Mouse (Mus musculus) limb, embryonic 11.5 days (tissue): ENCODE measurements around the gene Samd14. TPM values are rescaled to one million over a fixed set of nuclear protein-coding genes. Genes with fewer than 3 reads are reported as not detected.
A peak's percentile ranks its signal among the peaks of the same experiment; 100 is the strongest.

Experiments
- ATAC-seq: fragments of 200-750 bp; cut with Nextera tagmentation; 2 replicates; pipeline ENCODE4 v1.8.0; 2017; ENCODE audit warnings: low read depth; ENCODE audit not compliant: insufficient number of reproducible peaks, low FRiP score, low TSS enrichment
- DNase-seq: peaks from one replicate; pipeline ENCODE4 v3.0.0-alpha.2; 2015; ENCODE audit warnings: low spot score
- H3K27ac ChIP-seq: fragments of 300-500 bp; sonication (generic); replicated peaks from 2 replicates; pipeline ENCODE4 v1.5.1; 2014; ENCODE audit warnings: low read depth, mild to moderate bottlenecking, low read length
- H3K27me3 ChIP-seq: fragments of 300-500 bp; sonication (generic); 2 replicates; pipeline ENCODE4 v1.6.1; 2014; ENCODE audit warnings: mild to moderate bottlenecking, low read length, mixed read lengths; ENCODE audit not compliant: control insufficient read depth, insufficient read depth
- H3K36me3 ChIP-seq: fragments of 300-500 bp; sonication (generic); 2 replicates; pipeline ENCODE4 v1.6.1; 2014; ENCODE audit warnings: mild to moderate bottlenecking, low read length, moderate library complexity, mixed read lengths; ENCODE audit not compliant: control insufficient read depth, insufficient read depth
- H3K4me1 ChIP-seq: fragments of 300-500 bp; sonication (generic); 2 replicates; pipeline ENCODE4 v1.6.1; 2014; ENCODE audit warnings: low read length, mixed read lengths; ENCODE audit not compliant: control insufficient read depth, insufficient read depth
- H3K4me2 ChIP-seq: fragments of 300-500 bp; sonication (generic); 2 replicates; pipeline ENCODE4 v1.6.1; 2014; ENCODE audit warnings: low read depth, mild to moderate bottlenecking, moderate library complexity; ENCODE audit not compliant: severe bottlenecking
- H3K4me3 ChIP-seq: fragments of 300-500 bp; sonication (generic); 2 replicates; pipeline ENCODE4 v1.5.1; 2014; ENCODE audit warnings: low read depth, low read length
- H3K9ac ChIP-seq: fragments of 300-500 bp; sonication (generic); 2 replicates; pipeline ENCODE4 v1.6.1; 2014; ENCODE audit warnings: mild to moderate bottlenecking, low read length
- H3K9me3 ChIP-seq: fragments of 300-500 bp; sonication (generic); 2 replicates; pipeline ENCODE4 v1.6.1; 2016; ENCODE audit warnings: low read length; ENCODE audit not compliant: control insufficient read depth
- WGBS: fragments of 180-500 bp; shearing (Covaris S2); extraction: QIAGEN DNeasy Blood & Tissue Kit; methylation state at CpG from one replicate; pipeline ENCODE4 v1.1.7; 2014; 5-methylcytosine and 5-hydroxymethylcytosine counted together
- polyA plus RNA-seq: library from polyadenylated mRNA; unstranded; fragments of >200 nt; fragmentation: Nextera tagmentation; extraction: Ambion mirVana; gene quantifications from 2 replicates; pipeline ENCODE4 v1.2.1, GENCODE M21; 2014

The Samd14 gene
- polyA plus RNA-seq, 1 experiment from 2014 or later: 35.6 TPM

DNA sequence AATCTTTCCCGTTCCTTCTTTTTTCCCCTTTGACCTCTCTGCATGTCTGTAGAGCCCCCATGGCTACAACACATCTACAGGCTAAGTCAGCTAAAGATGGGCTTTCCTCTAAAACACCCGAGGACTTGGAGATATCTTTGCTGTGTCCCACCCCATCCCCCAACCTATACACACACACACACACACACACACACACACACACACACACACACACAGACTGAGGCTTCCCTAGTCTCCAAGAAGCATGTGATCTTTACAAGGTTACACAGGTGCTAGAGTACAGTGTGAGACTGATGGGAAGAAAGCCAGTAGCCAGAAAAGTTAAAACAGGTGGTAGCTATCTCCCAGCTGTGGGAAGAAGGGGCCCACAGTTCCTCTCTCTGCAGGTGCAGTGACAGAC lies 23.2 kb upstream of the Samd14 start:
- Histone ChIP-seq H3K4me1 (peaks cover 20% of the 10 kb centered on the region), H3K9me3 (no peaks in the 10 kb centered on the region), H3K4me2 (no peak overlapping the region), H3K4me3 (no peak overlapping the region), H3K36me3 (no peaks in the 10 kb centered on the region), H3K9ac (no peak overlapping the region), H3K27me3 (no peaks in the 10 kb centered on the region), H3K27ac (no peak overlapping the region)
- WGBS: 77% methylated on average over 2 of the region's 2 CpGs
- ATAC-seq (no peak), DNase-seq (no peak)

DNA sequence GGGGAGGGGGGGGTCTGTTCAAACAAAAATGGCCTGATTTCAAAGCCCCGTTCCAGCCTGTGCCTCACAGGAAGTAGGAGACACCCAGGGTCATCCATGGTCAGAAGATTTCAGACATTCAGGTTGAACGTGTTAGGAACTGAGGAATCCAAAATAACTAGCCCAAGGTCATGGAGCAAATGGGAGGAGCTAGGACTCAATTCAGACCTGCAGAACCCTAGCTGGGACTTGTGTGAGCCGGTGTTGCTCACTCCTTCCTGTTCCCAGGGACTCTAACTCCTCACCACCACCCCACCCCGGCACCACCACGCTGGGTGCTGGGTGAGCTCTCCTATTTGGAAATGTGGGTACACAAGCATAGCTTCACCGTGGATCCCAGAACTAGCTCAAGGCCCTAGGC lies 22.3 kb upstream of the Samd14 start:
- ATAC-seq (no peak), DNase-seq (no peak)
- no peaks in the 10 kb centered on the region for H3K36me3 ChIP-seq
- H3K9me3 ChIP-seq: no peaks in the 10 kb centered on the region
- 63% methylated on average over 6 of the region's 6 CpGs for WGBS
- no peak overlapping the region for H3K4me3 ChIP-seq
- no peak overlapping the region for H3K27ac ChIP-seq
- H3K4me2 ChIP-seq: no peak overlapping the region
- peaks cover 22% of the 10 kb centered on the region for H3K4me1 ChIP-seq
- H3K9ac ChIP-seq: no peak overlapping the region
- H3K27me3 ChIP-seq: no peaks in the 10 kb centered on the region

DNA sequence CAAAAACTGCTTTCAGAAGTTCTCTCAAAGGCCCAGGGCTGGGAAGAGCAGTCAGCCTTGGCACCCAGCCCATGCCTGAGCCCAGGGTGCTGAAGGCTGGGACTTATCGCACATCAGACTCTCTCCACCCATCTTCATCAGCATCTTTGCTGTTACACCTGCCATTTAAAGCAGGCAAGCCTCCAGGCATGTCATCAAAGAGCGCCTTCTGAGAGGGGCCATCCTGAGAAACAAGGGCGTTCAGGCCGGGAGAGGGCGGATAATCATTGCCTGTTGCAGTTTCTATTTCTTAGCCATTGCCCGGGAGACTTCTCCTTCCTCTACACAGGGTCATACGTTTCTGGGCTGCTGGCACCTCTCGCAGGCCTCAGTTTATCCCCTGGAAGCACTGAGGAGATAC lies 21.8 kb upstream of the Samd14 start:
- Histone ChIP-seq H3K27me3 (no peaks in the 10 kb centered on the region), H3K4me3 (no peak overlapping the region), H3K4me1 (peaks cover 27% of the 10 kb centered on the region), H3K27ac (no peak overlapping the region), H3K9me3 (no peaks in the 10 kb centered on the region), H3K4me2 (no peak overlapping the region), H3K36me3 (no peaks in the 10 kb centered on the region), H3K9ac (no peak overlapping the region)
- DNase-seq (no peak), ATAC-seq (no peak)
- WGBS: 71% methylated on average over 8 of the region's 8 CpGs

DNA sequence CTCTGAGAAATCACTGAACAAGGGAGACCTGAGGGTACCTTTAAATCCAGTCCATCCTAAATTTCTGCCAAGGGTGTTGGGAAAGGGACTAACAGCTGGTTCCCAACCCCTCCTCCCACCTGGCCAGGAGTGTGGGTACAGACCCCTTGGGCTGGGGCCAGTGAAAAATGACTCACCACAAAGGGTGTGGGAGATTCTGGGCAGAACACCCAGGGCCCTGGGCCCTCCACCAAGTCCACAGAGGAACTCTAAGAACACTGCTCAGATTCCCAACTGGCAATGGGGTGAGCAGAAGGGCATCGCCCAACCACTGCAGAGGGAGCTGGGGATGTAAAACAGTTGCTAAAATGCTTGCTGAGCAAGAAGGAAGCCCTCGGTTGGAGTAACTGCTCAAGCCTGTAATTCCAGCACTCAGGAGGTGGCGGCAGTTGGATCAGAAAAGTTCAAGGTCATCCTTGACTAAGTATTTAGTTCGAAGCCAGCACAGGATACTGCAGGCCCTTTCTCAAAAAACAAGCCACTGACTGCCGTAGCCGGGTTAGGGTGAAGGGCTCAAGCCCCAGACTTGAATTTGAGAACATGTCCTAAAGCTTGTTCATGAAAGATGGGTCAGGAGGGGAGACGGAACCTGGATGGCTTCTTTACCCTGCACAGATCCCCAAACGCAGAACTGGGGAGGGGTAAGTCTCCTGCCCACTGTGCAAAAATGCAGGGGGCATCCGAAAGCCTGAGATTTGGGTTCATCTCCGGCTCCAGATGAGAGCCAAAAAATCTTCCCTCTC lies 20.7 kb upstream of the Samd14 start:
- Histone ChIP-seq H3K4me3 (peak overlapping the region; percentile 42), H3K9me3 (no peaks in the 10 kb centered on the region), H3K27ac (peak overlapping the region; percentile 71), H3K36me3 (no peaks in the 10 kb centered on the region), H3K4me2 (peak overlapping the region; percentile 96), H3K4me1 (peaks cover 38% of the 10 kb centered on the region), H3K9ac (peak overlapping the region; percentile 71), H3K27me3 (no peaks in the 10 kb centered on the region)
- WGBS: 19% methylated on average over 10 of the region's 10 CpGs
- ATAC-seq (no peak), DNase-seq (no peak)

DNA sequence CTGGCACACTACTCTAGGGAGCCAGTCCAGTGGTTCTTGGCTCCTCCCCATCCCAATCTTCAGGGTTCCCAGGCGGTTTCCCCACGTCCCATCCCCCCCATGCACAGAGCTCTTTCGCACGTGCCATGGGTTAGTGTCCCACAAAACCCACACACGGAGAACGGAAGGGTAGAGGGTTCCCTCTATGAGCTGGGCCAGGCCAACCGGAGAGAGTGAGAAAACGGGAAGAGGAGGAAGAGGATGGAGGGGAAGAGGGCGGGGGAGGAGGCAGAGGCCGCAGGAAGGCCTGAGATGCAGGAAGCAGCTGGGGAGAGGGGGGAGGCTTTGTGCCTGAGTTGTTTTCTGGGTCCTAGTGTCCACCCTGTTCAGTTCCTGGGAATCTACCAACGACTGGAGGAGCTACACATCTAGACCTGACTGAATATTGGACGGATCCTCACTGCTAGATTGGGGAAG lies 20.1 kb upstream of the Samd14 start:
- 0% methylated on average over 12 of the region's 12 CpGs for WGBS
- no peaks in the 10 kb centered on the region; the same call in 1 of the 2 replicates for H3K36me3 ChIP-seq
- peak overlapping the region; percentile 96 for H3K4me2 ChIP-seq
- no peaks in the 10 kb centered on the region for H3K9me3 ChIP-seq
- peak overlapping the region; percentile 71 for H3K9ac ChIP-seq
- peak overlapping the region; percentile 71 for H3K27ac ChIP-seq
- DNase-seq (peak; percentile 90), ATAC-seq (peak; percentile 63)
- no peaks in the 10 kb centered on the region for H3K27me3 ChIP-seq
- H3K4me1 ChIP-seq: peaks cover 45% of the 10 kb centered on the region
- H3K4me3 ChIP-seq: peak overlapping the region; percentile 42

DNA sequence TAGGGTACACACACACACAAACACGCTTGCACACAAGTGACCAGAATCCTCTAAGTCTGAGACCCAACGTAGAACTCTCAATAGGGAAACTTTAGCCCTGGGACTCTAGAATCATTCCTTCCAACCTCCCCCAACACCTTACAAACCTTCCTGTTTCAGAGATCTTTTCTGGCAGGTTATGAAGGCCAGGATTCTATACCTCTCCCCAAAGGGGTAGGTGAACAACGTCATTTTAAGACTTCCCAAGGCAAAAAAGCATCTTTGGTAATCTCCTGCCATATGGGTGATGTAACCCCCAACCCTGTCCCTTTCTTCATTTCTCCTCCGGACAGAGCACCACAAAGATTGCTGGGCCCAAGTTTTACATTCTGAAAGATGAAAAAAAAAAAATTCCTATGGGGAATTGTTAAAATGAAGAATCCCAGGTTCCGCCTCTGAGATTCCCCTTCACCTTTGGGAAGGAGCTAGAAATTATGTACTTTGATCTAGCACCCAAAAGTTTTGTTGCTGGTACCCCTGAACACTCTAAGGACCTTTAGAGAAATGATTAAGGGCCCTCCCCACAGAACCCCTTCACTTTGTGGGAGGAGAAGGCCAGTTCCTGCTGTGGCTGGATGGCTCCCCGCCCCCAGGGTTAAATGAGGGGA lies 19.5 kb upstream of the Samd14 start:
- peak overlapping the region; percentile 95 for H3K4me3 ChIP-seq
- 49% methylated on average over 6 of the region's 6 CpGs for WGBS
- DNase-seq: no peak

DNA sequence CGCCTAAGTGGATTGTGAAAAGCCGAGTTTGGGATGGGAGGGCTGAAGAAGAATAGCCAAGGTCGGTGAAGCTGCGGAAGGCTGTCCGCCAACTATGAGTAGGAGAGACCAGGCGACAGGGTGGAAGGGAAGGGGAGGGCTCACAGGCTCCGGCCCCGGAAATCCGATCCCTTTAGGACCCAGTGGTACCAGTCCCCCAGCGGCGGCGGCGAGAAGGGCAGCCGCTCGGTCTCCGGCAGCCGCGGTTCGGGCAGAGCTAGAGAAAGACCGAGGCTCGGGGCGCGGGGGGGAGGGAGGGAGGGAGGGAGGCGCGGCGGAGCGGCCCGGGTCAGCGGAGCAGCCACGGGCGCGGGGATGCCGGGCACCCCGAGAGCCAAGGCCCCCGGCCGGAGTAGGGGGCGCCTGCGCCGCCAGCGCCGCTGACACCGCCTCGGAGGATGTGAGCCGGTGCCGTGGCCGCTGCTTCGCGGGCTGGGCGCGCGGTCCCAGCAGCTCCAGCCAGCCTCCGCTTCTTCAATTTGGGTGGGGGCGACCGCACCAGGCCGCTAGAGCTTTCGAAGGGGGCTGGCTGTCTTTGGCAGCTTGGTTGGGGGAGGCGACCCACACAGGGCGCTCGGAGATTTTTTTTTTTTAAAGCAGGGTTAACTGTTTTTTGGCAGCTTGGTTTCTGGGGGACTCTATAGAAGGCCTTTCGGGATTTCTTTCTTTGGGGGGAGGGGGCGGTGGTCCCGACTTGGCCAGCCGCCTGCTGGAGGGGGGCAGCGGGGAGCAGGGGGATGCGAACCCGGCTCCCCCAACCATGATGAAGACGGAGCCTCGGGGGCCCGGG lies 18.7 kb upstream of the Samd14 start, which contains the start of gene Ppp1r9b:
Ppp1r9b (plus strand) TSS at position 287 of the 829 bp plus-strand sequence.
- Histone ChIP-seq H3K4me1 (peaks cover 55% of the 10 kb centered on the region), H3K4me3 (peak within 1 kb of the TSS; percentile 95), H3K27ac (peak within 1 kb of the TSS; percentile 89), H3K27me3 (no peaks in the 10 kb centered on the region), H3K36me3 (peaks cover 4% of the 10 kb centered on the region; the same call in 1 of the 2 replicates), H3K9ac (peak within 1 kb of the TSS; percentile 93), H3K4me2 (peak within 1 kb of the TSS; percentile 96), H3K9me3 (no peaks in the 10 kb centered on the region)
- peak; percentile 97 for DNase-seq
- ATAC-seq: peak; percentile 80
- WGBS: under 1% methylated on average over 64 of the region's 69 CpGs

More for the DNA sequence above, 19.5 kb upstream of the Samd14 start:
- peak overlapping the region; percentile 93 for H3K9ac ChIP-seq
- no peaks in the 10 kb centered on the region for H3K9me3 ChIP-seq
- H3K36me3 ChIP-seq: peaks cover 2% of the 10 kb centered on the region; the same call in 1 of the 2 replicates
- peak overlapping the region; percentile 89 for H3K27ac ChIP-seq
- no peaks in the 10 kb centered on the region for H3K27me3 ChIP-seq
- peaks cover 51% of the 10 kb centered on the region for H3K4me1 ChIP-seq
- no peak for ATAC-seq
- peak overlapping the region; percentile 96 for H3K4me2 ChIP-seq
